Mouse (Mus musculus): Measurements from ENCODE around the gene Stard3. TPM values are rescaled to one million over a fixed set of nuclear protein-coding genes. Genes with fewer than 3 reads are reported as not detected.
"Not testable (repeated sequence)": the region's sequence is repeated elsewhere in the genome, so short reads cannot be mapped to it uniquely, and the experiment has no call there.

The Stard3 gene
- total RNA-seq, 2 experiments from 2014 or later = 22.3 to 23.2 TPM

GRCm38 (mm10) chr11:98372406-98372805 lies 14.2 kb downstream of the Stard3 start:
- peak; percentile 56 to 73 for DNase-seq

GRCm38 (mm10) chr11:98373244-98373643 lies 15.1 kb downstream of the Stard3 start:
- no peak for DNase-seq

GRCm38 (mm10) chr11:98374266-98374665 lies 16.1 kb downstream of the Stard3 start:
- no peak for DNase-seq

- no peak for DNase-seq
These were observed 18.6 kb downstream of the Stard3 start for GRCm38 (mm10) chr11:98376756-98377155.

- DNase-seq = no peak
These were observed 19.6 kb downstream of the Stard3 start for GRCm38 (mm10) chr11:98377787-98378186.

- no peak for DNase-seq
These were observed 21.2 kb downstream of the Stard3 start for GRCm38 (mm10) chr11:98379379-98379778.

- DNase-seq = no peak
These were observed 21.9 kb downstream of the Stard3 start for GRCm38 (mm10) chr11:98380106-98380505.

GRCm38 (mm10) chr11:98381651-98382050 lies 23.5 kb downstream of the Stard3 start:
- DNase-seq = no peak

- DNase-seq = not testable (repeated sequence)
These were observed 24.2 kb downstream of the Stard3 start for GRCm38 (mm10) chr11:98382405-98382804.

GRCm38 (mm10) chr11:98383261-98384030 lies 25.3 kb downstream of the Stard3 start, which contains the start of gene Tcap:
Tcap (plus strand) TSS chr11:98383811.
- DNase-seq = no peak

GRCm38 (mm10) chr11:98384216-98384615 lies 26.0 kb downstream of the Stard3 start:
- DNase-seq = no peak

GRCm38 (mm10) chr11:98384721-98385637 lies 26.8 kb downstream of the Stard3 start:
- no peak for DNase-seq

GRCm38 (mm10) chr11:98385638-98386585 lies 27.7 kb downstream of the Stard3 start, which contains the start of gene Pnmt:
Pnmt (plus strand) TSS chr11:98386450.
- no peak for DNase-seq

- no peak for DNase-seq
These were observed 28.4 kb downstream of the Stard3 start for GRCm38 (mm10) chr11:98386596-98386995.

GRCm38 (mm10) chr11:98387056-98387577 lies 28.9 kb downstream of the Stard3 start:
- DNase-seq = no peak

GRCm38 (mm10) chr11:98388282-98388681 lies 30.1 kb downstream of the Stard3 start:
- no peak for DNase-seq

GRCm38 (mm10) chr11:98389221-98389780 lies 31.1 kb downstream of the Stard3 start:
- peak; percentile 40 to 46 for DNase-seq

- DNase-seq = no peak
These were observed 32.0 kb downstream of the Stard3 start for GRCm38 (mm10) chr11:98390141-98390540.

- DNase-seq = no peak
These were observed 33.9 kb downstream of the Stard3 start for GRCm38 (mm10) chr11:98392034-98392433.

- DNase-seq = no peak
These were observed 34.5 kb downstream of the Stard3 start for GRCm38 (mm10) chr11:98392645-98393044.

- peak; percentile 41 to 43 for DNase-seq
These were observed 35.1 kb downstream of the Stard3 start for GRCm38 (mm10) chr11:98393317-98393716.

Measured in adrenal gland, postnatal 36 days (tissue).